Mouse (Mus musculus) C2C12 (cell line): ENCODE results near the gene Sec31b. TPM values are rescaled to one million over a fixed set of nuclear protein-coding genes. Genes with fewer than 3 reads are reported as not detected.

Experiments
- H3K27me3 ChIP-seq: one replicate; pipeline ENCODE4 v1.6.1; 2011; ENCODE audit not compliant: control insufficient read depth, insufficient read depth, insufficient read length
- H3K36me3 ChIP-seq: one replicate; pipeline ENCODE4 v1.6.1; 2011; ENCODE audit not compliant: control insufficient read depth, insufficient read depth
- H3K4me3 ChIP-seq: one replicate; pipeline ENCODE4 v1.5.1; 2011; ENCODE audit warnings: mild to moderate bottlenecking, control low read depth; ENCODE audit not compliant: poor library complexity, insufficient read depth, severe bottlenecking
- H3K79me2 ChIP-seq: one replicate; pipeline ENCODE4 v1.6.1; 2011; ENCODE audit not compliant: control insufficient read depth, insufficient read depth
- H3K79me3 ChIP-seq: one replicate; pipeline ENCODE4 v1.6.1; 2011; ENCODE audit warnings: low read depth, control low read depth
- H3ac ChIP-seq: one replicate; pipeline ENCODE3; 2011; ENCODE audit warnings: low read depth; ENCODE audit not compliant: control insufficient read depth, insufficient read length
- CEBPB ChIP-seq: IDR thresholded peaks from one replicate; pipeline ENCODE4 v1.6.1; 2011; ENCODE audit warnings: low read depth, mild to moderate bottlenecking, control low read depth, moderate library complexity
- CTCF ChIP-seq: IDR thresholded peaks from one replicate; pipeline ENCODE4 v1.5.1; 2011; ENCODE audit not compliant: control insufficient read depth, insufficient read depth, insufficient read length
- FOSL1 ChIP-seq: IDR thresholded peaks from one replicate; pipeline ENCODE4 v1.8.0; 2011; ENCODE audit warnings: mild to moderate bottlenecking, low read length; ENCODE audit not compliant: poor library complexity, insufficient read depth, severe bottlenecking
- MAX ChIP-seq: IDR thresholded peaks from one replicate; pipeline ENCODE4 v1.6.1; 2011; ENCODE audit warnings: mild to moderate bottlenecking, control low read depth
- MYOD1 ChIP-seq: IDR thresholded peaks from one replicate; pipeline ENCODE4 v1.6.1; 2011; ENCODE audit warnings: low read depth; ENCODE audit not compliant: control insufficient read depth, insufficient read length
- MYOG ChIP-seq: IDR thresholded peaks from one replicate; pipeline ENCODE4 v1.6.1; 2011; ENCODE audit not compliant: control insufficient read depth, insufficient read length; ENCODE audit errors: extremely low read depth
- USF1 ChIP-seq: IDR thresholded peaks from one replicate; pipeline ENCODE4 v1.6.1; 2011; ENCODE audit warnings: low read depth, mild to moderate bottlenecking, control low read depth, moderate library complexity
- polyA plus RNA-seq: library from polyadenylated mRNA; unstranded; fragments of >200 nt; fragmentation: generic; extraction: Trizol; gene quantifications from one replicate; pipeline ENCODE4 v1.2.1, GENCODE M21; 2012; ENCODE audit warnings: missing spikeins

Sec31b gene
- polyA plus RNA-seq, 1 experiment = 0.01 TPM

GRCm38 (mm10) chr19:44513921-44514482 is 31.7 kb downstream of the Sec31b start:
- no peak overlapping the region for H3ac ChIP-seq
- peaks cover 83% of the 10 kb centered on the region for H3K27me3 ChIP-seq
- H3K36me3 ChIP-seq = no peaks in the 10 kb centered on the region
- H3K79me3 ChIP-seq = no peaks in the 10 kb centered on the region
- no peaks in the 10 kb centered on the region for H3K79me2 ChIP-seq
- H3K4me3 ChIP-seq = no peak overlapping the region
- TF ChIP-seq FOSL1 = no peak
- TF ChIP-seq USF1 = no peak
- TF ChIP-seq MAX = no peak
- no peak for TF ChIP-seq CEBPB
- no peak for TF ChIP-seq CTCF
- TF ChIP-seq MYOG = no peak
- TF ChIP-seq MYOD1 = no peak

DNA sequence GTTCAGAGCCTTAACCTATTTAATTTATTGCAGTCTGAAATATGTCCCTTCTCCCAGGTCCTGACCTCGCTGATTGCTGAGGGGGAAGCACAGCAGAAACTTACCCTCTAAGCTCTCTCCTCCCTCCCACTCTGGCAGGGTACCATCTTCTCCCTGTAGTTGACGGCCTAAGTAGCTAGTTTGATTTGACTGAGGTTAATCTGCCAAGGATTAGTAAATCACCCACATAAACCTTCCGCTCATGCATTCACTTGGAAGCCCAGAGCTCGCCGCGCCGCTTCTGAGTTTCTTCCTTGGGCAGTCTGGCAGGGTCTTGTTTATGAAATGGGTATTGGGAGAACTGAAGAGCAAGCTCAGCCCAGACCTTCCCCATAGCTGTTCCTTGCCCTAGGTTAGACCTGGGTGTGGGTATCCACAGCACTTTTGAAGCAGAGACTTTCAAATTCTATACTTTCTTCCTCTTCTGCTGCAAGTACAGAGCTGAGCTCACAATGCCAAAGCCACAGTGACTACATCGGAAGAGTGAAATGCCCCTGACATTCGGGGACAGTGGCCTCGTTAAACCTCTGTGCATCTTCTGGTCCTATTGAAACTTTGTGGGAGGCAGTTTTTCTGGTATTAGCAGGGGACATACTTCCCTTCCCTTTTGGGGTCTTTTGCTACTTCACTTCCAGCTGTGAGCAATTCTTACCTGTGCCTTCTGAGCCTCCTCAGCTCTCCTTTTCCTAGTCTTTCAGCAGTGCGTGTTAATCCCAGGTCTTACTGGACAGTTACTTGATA is 32.4 kb downstream of the Sec31b start:
- H3K27me3 ChIP-seq = peaks cover 85% of the 10 kb centered on the region
- H3K79me2 ChIP-seq = no peaks in the 10 kb centered on the region
- H3ac ChIP-seq = no peak overlapping the region
- H3K36me3 ChIP-seq = no peaks in the 10 kb centered on the region
- no peaks in the 10 kb centered on the region for H3K79me3 ChIP-seq
- TF ChIP-seq CTCF = no peak
- no peak for TF ChIP-seq USF1
- no peak for TF ChIP-seq MYOG
- no peak for TF ChIP-seq FOSL1
- no peak for TF ChIP-seq CEBPB
- no peak for TF ChIP-seq MAX
- TF ChIP-seq MYOD1 = no peak
- no peak overlapping the region for H3K4me3 ChIP-seq

DNA sequence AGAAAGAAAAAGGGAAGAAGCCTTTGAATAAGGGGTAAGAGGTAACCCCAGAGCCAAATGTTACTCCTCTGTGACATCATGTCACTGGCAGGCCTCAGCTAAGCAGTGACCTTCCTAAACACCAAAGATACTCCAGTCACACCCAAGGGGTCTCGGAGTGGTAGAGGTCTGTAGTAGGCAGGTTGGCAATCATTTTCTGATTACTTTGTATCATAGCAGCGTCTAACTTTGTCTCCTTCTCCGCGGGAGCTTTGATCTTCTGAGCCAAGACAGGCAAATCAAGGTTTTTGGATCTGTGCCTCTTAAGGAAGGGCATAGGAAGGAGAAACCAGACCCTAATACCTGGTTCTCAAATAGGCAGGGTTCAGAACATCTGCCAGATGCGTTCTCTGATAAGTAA is 33.1 kb downstream of the Sec31b start:
- Histone ChIP-seq H3K4me3 (no peak overlapping the region), H3K79me2 (no peaks in the 10 kb centered on the region), H3K27me3 (peaks cover 83% of the 10 kb centered on the region), H3ac (no peak overlapping the region), H3K36me3 (no peaks in the 10 kb centered on the region), H3K79me3 (no peaks in the 10 kb centered on the region)
- TF ChIP-seq FOSL1 (no peak), CTCF (no peak), MYOG (no peak), CEBPB (no peak), MYOD1 (no peak)

DNA sequence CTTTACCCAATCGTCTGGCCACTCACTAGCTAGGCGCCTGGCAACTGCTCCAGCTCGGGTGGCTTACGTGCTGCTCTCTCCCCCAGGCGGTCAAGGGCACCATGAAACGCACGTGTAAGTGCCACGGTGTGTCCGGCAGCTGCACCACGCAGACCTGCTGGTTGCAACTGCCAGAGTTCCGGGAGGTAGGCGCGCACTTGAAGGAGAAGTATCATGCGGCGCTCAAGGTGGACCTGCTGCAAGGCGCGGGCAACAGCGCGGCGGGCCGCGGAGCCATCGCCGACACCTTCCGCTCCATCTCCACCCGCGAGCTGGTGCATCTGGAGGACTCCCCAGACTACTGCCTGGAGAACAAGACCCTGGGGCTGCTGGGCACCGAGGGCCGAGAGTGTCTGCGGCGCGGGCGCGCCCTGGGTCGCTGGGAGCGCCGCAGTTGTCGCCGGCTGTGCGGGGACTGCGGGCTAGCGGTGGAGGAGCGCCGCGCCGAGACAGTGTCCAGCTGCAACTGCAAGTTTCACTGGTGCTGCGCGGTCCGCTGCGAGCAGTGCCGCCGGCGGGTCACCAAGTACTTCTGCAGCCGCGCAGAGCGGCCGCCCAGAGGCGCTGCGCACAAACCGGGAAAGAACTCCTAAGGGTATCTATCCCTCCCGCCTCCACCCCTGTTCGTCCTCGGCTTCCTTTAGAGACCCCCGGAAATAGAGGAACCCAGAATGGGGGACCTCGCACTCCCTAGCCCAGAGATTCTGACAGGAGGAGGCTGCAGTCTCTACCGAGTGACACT is 34.0 kb downstream of the Sec31b start:
- peaks cover 75% of the 10 kb centered on the region for H3K27me3 ChIP-seq
- no peak overlapping the region for H3ac ChIP-seq
- H3K4me3 ChIP-seq = no peak overlapping the region
- H3K79me2 ChIP-seq = no peaks in the 10 kb centered on the region
- H3K36me3 ChIP-seq = no peaks in the 10 kb centered on the region
- H3K79me3 ChIP-seq = no peaks in the 10 kb centered on the region
- TF ChIP-seq USF1 = no peak
- no peak for TF ChIP-seq MYOD1
- no peak for TF ChIP-seq MYOG
- TF ChIP-seq CEBPB = no peak
- TF ChIP-seq MAX = no peak
- TF ChIP-seq FOSL1 = no peak
- TF ChIP-seq CTCF = no peak

- TF ChIP-seq CEBPB (no peak), MYOD1 (no peak), MYOG (no peak), CTCF (no peak), FOSL1 (no peak), MAX (no peak), USF1 (no peak)
- no peaks in the 10 kb centered on the region for H3K79me2 ChIP-seq
- H3ac ChIP-seq = no peak overlapping the region
- no peaks in the 10 kb centered on the region for H3K36me3 ChIP-seq
- H3K27me3 ChIP-seq = peaks cover 74% of the 10 kb centered on the region
- no peaks in the 10 kb centered on the region for H3K79me3 ChIP-seq
- H3K4me3 ChIP-seq = no peak overlapping the region
Measured at GRCm38 (mm10) chr19:44510534-44511175, 35.0 kb downstream of the Sec31b start.
